Mouse (Mus musculus) heart, adult 9 months (tissue): ENCODE results near the gene Wdr89.
A peak's percentile ranks its signal among the peaks of the same experiment; 100 is the strongest.

Source experiments
- DNase-seq, 2 experiments: peaks; one replicate each; pipeline ENCODE4 v3.0.0; 2022; ENCODE audit warnings: low spot score in 2 of 2

Wdr89 gene

DNA sequence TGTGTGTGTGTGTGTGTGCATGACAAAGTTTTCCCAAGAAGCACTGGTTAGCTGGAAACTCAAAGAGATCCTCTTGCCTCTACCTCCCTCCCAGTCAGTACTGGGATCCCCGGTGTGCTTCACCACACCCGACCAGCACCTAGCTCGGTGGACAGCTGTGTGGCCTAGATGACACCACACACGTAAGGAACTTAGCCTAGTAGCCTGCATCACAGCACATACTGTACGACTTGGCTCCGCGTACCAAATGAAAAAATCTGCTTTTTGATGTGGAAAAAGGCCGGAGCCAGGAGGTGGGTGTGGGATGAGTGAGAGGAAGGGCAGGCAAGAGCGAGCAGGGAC lies 450 bp downstream of the Wdr89 start:
- no peak for DNase-seq

GRCm38 (mm10) chr12:75668221-75668620 lies 1.1 kb downstream of the Wdr89 start:
- no peak for DNase-seq

- no peak for DNase-seq
Observed at GRCm38 (mm10) chr12:75666939-75667338, 2.4 kb downstream of the Wdr89 start.

GRCm38 (mm10) chr12:75664516-75664810 lies 4.9 kb downstream of the Wdr89 start:
- no peak for DNase-seq

DNA sequence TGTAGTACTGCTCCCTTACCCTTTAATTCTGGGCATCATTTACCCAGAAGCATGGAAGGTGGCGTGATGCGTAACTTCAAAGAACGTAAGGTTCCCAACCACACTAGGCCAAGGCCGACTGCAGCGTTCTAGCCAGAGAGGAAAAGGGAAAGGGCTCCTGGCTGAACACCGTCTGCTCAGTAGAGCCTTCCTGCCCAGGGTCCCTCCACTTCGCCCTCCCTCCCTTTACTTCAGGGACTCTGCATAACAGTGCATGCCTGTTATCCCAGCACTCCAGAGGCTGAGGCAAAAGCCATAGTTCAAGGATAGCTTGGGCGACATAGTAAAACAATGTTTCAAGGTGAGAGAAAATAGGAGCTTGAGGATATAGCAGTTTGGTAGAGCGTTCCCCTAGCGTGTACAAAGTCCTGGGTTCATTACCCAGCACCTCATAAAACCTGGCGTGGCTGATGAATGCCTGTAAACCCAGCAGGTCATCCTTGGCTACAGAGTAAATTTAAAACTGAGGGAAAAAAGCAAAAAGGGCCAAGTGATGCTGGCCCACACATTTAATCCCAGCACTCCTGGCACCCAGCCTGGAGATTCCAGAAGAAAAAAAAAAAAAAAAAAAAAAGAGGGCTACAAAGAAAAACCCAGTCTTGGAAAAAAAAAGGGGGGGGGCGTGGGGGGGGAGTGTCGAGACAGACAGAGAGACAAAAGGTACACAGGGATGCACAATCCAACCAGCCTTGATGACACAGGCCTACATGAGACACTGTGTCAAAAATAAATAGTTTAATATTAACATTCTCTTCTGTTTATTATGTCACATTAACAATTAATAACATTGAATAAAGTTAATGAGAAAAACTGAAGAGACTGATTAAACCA lies 5.5 kb downstream of the Wdr89 start:
- DNase-seq, result no peak

DNA sequence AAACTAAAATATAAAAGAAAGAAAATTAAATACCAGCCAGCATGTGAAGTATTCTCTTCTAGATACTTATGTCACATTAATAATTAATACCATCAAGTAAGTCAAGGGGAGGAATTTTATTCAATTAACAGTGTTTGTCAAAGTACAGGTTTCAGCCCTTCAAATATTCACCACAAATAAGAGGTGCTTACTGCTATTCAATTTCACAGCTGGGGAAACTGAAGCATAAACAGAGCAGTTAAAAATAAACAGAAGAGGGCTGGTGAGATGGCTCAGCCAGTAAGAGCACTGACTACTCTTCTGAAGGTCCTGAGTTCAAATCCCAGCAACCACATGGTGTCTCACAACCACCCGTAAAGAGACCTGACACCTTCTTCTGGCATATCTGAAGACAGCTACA lies 7.0 kb downstream of the Wdr89 start:
- DNase-seq, result no peak

- no peak for DNase-seq
Observed at GRCm38 (mm10) chr12:75658403-75658802, 10.9 kb downstream of the Wdr89 start.

DNA sequence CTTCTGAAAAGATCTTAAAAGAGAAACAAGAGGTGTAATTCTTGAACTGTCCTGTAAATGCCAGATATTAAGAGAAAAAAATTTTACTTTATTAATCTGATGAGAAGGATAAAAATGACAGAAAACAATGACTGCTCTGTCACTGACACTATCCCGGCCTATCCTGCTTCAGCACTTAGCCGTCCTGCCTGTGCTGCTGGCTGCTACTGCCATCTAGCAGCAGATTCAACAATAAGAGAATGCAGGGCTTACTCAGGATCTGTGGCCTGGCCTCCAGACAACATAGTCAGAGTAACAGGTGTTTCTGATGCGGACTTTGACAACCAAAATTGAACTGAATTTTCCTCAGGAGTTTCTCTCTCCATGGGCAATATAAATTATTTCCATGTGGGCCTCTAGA lies 12.8 kb downstream of the Wdr89 start:
- peak in 1 of 2 experiments; percentile 8 for DNase-seq

- DNase-seq, result no peak
Observed at GRCm38 (mm10) chr12:75654247-75654801, 15.0 kb downstream of the Wdr89 start.

GRCm38 (mm10) chr12:75649706-75650093 lies 19.6 kb downstream of the Wdr89 start:
- DNase-seq, result no peak

DNA sequence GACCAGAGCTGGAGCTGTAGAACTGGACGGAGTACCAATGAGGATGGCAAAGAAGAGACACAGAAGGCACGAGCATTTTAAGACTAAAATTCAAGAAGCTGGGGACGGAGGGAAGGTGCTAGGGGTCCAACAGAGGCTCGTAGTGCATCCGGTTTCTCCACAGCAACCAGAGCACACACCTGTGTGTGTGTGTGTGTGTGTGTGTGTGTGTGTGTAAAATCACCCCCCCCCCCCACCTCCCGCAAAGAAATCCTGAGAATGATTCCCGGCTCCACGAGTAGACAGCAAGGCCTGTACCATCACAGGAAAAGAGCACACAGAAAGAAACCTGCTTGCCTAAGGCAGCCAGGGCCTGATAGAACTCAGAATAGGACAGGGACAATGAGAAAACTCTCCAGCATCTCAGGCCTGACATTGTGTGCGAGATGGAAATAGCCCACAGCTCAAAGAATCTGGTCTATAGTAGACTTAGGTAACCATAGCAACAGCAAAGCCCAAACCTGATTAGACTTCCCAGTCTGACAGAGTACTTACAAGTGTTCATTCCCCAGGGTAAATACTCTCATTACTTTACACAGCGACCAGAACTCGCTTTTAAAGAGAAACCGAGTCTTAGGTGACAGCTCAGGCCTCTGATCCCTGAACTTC lies 20.2 kb downstream of the Wdr89 start:
- no peak for DNase-seq

GRCm38 (mm10) chr12:75648281-75648680 lies 21.1 kb downstream of the Wdr89 start:
- no peak for DNase-seq

DNA sequence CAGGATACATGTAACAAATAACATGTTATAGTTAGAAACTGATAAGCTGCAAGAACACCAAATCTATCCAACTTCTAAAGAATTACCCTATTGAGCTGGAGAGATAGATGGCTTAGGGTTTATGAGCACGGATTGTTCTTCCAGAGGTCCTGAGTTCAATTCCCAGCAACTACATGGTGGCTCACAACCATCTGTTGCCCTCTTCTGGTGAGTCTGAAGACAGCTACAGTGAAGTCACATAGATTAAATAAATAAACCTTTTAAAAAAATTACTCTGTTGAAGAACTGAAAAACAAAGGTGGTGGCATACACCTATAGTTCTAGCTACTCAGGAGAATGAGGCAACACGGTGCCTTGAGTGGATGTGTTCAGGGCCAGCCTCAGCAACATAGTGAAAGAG lies 21.7 kb downstream of the Wdr89 start:
- DNase-seq, result no peak

- DNase-seq, result no peak
Observed at GRCm38 (mm10) chr12:75645780-75646179, 23.6 kb downstream of the Wdr89 start.

DNA sequence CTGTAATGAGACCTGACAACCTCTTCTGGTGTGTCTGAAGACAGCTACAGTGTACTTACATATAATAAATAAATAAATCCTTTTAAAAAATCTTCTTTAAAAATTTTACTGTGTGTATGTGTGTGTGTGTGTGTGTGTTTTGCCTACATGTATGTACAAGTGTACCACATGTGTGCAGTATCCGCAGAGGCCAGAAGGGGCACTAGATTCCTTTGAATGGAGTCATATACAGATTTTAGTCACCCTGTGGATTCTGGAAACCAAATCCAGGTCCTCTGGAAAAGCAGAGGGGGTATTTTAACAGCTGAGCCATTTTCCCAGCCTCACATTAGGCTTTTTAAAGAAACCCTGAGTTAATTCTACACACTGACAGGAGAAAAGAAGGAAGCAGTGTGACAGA lies 27.6 kb downstream of the Wdr89 start:
- no peak for DNase-seq

DNA sequence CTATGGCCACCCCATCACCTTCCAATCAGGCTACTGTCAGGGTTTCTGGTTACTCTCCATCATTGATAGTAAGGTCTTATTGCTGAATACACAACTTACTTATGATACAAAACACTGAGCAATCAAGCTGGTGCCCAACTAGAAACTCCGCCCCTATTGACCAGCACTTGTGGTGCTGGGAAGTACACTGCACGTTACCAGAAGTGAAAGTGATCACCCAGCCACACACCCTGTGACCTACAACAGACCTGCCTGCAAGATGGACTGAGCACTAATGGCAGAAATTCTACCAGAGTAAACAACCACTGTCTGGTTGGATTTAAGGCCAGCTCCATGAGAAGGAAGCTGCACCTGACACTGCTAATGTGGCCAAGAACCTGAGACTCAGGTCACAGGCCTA lies 31.0 kb downstream of the Wdr89 start:
- no peak for DNase-seq

DNA sequence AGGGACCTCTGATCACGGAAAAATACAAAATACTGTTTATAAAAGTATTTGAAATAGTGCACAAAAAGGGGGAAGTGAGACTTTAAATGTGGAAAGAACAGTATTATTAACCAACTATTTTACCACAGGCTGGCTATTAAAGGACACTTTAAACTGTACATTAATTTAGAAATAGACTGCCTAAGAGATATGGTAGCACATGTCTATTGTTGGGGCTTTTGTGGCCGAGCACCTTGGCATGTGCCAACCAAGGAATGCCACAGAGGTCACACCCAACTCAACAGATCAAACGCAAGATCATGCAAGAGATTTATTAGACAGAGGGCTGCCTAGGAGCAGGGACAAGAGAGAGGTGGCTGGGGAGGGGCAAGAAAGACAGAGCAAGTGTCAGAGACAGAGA lies 32.2 kb downstream of the Wdr89 start:
- no peak for DNase-seq

DNA sequence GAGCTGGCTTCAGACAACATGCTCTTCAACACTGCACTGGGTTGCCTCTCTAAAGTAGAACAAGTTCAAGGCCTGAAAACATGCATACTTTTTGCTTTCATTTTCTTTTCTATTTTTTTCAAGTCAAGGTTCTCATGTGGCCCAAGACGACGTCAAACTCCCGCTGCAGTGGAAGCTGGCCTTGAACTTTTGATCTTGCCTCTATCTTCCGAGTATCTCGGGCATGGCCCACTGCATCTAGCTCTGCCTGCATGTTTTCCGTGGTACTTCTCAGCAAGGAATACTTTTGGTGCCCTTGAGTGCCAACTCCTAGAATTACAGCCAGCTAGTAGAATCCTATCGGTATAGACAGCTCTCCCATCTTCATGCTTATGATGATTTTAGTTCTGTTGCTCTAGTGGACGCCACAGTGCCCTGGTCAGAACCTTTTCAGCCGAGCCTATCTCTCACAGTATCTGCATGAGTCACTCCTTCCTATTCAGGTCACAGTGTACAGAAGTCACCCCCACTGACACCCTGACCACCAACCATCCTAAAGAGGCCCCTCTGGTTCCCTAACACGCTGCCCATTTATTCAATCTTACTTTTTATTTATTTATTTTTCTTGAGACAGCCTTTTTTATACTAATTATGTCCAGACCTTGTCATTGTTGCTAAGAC lies 33.4 kb downstream of the Wdr89 start:
- DNase-seq, result no peak

- no peak for DNase-seq
Observed at GRCm38 (mm10) chr12:75629618-75630017, 39.7 kb downstream of the Wdr89 start.

DNA sequence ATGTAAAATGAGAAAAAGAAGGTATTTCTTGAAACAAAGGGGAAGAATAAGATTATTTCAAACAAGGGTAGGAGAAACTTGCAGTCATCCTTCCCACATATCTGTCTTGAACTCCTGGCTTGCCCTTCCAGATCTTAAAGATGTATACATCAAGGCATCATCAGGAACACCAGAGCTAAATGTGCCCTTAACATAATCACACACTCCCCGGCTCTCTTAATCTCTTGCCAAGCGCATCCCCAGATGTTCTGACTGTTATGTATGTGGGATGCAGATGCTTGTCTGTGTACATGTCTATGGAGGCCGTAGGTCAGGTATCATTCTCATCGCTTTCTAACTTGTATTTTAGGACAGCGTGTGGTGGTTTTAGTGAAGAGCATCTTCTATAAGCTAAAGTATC lies 46.0 kb downstream of the Wdr89 start:
- DNase-seq, result no peak

- no peak for DNase-seq
Observed at GRCm38 (mm10) chr12:75622835-75623234, 46.5 kb downstream of the Wdr89 start.

DNA sequence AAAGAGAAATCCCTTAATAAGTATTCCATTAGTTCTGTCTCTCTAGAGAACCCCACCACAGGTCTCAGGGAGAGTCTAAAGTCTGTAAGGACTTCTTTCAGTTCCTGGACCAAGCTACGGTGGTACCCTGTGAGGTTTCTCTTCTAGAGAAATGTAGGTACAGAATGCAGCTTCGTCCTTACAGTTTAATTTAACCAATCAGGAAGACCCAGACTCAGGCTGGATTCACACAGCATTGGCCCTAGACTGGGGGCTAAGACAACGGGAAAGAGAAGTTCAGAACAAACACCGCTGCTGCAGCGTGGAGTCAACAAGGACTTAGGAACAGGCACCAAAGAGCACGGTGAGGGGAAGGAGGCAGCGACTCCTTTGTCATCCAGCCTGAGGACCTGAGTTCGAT lies 52.5 kb downstream of the Wdr89 start:
- no peak for DNase-seq
